Mouse (Mus musculus): Measurements from ENCODE around the gene 6330409D20Rik. TPM values are rescaled to one million over a fixed set of nuclear protein-coding genes. Genes with fewer than 3 reads are reported as not detected.

The 6330409D20Rik gene
- polyA plus RNA-seq, 1 experiment from 2014 or later = 3.9 TPM

- Histone ChIP-seq H3K4me2 (replicated peaks) (peak overlapping the region; percentile 52), H3K27ac (peak overlapping the region; percentile 81; the same call in 1 of the 2 replicates), H3K9me3 (no peaks in the 10 kb centered on the region), H3K4me1 (replicated peaks) (peaks cover 31% of the 10 kb centered on the region), H3K27me3 (no peaks in the 10 kb centered on the region), H3K4me3 (replicated peaks) (peak overlapping the region; percentile 30), H3K9ac (replicated peaks) (peak overlapping the region; percentile 53; the same call in 1 of the 2 replicates), H3K36me3 (peaks cover 54% of the 10 kb centered on the region)
- no peak for ATAC-seq
- WGBS = 58% methylated on average over 10 of the region's 10 CpGs
These were observed 11.4 kb upstream of the 6330409D20Rik start for GRCm38 (mm10) chr2:32752181-32752580.

DNA sequence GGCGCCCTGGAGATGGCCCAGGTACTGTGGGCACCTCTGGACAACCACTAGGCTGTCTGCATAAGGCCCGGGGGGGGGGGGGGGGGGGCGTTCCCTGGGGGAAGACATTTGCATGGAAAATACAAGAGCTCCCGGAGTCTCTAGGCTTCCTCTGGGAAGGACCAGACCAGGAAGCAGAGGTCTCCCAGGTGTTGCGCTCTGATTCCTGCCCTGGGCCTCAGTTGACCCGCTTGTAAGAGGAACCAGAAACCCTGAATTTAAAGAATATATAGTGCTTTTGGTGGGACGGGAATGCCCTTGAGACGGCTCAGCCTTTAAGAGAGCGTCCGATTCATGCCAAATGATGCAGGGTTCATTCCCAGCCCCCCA, 10.8 kb upstream of the 6330409D20Rik start:
- ATAC-seq = no peak
- peaks cover 29% of the 10 kb centered on the region for H3K4me1 ChIP-seq (replicated peaks)
- peak overlapping the region; percentile 53 for H3K9ac ChIP-seq (replicated peaks)
- peaks cover 59% of the 10 kb centered on the region for H3K36me3 ChIP-seq
- H3K4me2 ChIP-seq (replicated peaks) = peak overlapping the region; percentile 52
- whole genome bisulfite sequencing = 27% methylated on average over 8 of the region's 10 CpGs
- H3K27me3 ChIP-seq = no peaks in the 10 kb centered on the region
- H3K9me3 ChIP-seq = no peaks in the 10 kb centered on the region
- peak overlapping the region; percentile 81 for H3K27ac ChIP-seq
- peak overlapping the region; percentile 30 for H3K4me3 ChIP-seq (replicated peaks)

DNA sequence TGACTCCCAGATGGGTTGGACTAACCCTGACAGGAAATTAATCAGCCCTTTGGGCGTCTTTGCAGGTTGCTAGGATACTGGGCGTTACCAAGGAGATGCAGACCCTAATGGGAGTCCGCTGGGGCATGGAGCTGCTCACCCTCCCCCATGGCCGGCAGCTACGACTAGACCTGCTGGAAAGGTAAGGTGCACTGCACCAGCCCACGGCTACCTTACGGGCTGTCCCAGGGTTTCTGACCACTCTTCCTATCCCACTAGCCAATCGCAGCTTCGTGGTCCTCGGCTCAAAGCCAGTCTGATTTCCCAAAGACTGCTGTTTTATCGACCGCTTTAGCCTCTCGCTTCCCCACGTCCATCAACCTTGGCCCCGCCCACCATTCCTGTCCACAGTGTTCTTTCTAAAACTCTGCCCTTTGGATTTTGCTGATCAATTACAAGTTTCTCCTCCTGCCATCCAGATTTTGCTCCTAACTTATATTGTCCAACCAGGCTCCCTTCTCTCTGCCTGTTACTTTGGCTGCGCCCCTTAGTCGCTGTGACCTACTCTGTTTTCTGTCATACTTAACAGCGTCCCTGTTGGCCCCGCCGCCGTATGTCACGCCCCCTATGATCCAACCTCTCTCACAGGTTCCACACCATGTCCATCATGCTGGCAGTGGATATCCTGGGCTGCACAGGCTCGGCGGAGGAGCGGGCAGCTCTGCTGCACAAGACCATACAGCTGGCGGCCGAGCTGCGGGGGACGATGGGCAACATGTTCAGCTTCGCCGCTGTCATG, 10.3 kb upstream of the 6330409D20Rik start:
- ATAC-seq = peak; percentile 88
- peak overlapping the region; percentile 81 for H3K27ac ChIP-seq

DNA sequence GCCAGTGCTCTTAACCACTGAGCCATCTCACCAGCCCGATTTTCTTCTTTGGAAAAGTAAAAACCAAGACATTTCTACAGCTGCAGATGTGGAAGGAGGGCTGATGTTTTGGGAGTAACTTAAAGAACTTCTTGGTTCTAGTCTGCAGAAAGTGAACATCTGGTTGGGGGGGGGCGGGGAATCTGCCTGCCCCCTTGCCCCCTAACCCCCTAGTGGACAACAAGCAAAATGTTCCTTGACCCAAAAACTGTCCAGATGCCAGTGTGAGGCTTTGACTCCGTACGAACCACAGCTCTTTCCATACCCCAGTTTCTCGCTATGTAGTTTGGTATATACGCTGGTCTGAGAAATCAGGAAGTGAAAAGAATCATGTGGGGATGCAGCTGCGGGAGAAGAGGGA, 9.4 kb upstream of the 6330409D20Rik start:
- 77% methylated on average over 7 of the region's 7 CpGs for WGBS
- Histone ChIP-seq H3K4me3 (replicated peaks) (no peak overlapping the region), H3K27me3 (no peaks in the 10 kb centered on the region), H3K27ac (peak overlapping the region; percentile 81; the same call in 1 of the 2 replicates), H3K9me3 (no peaks in the 10 kb centered on the region), H3K4me1 (replicated peaks) (peaks cover 28% of the 10 kb centered on the region), H3K36me3 (peaks cover 74% of the 10 kb centered on the region), H3K9ac (replicated peaks) (no peak overlapping the region), H3K4me2 (replicated peaks) (no peak overlapping the region; the same call in 1 of the 2 replicates)
- ATAC-seq = no peak

More for the DNA sequence above, 10.3 kb upstream of the 6330409D20Rik start:
- WGBS = 7% methylated on average over 31 of the region's 31 CpGs
- Histone ChIP-seq H3K4me2 (replicated peaks) (peak overlapping the region; percentile 52), H3K9me3 (no peaks in the 10 kb centered on the region), H3K9ac (replicated peaks) (peak overlapping the region; percentile 53), H3K4me1 (replicated peaks) (peaks cover 28% of the 10 kb centered on the region), H3K36me3 (peaks cover 65% of the 10 kb centered on the region), H3K27me3 (no peaks in the 10 kb centered on the region), H3K4me3 (replicated peaks) (peak overlapping the region; percentile 30)

- Histone ChIP-seq H3K4me1 (replicated peaks) (peaks cover 35% of the 10 kb centered on the region), H3K27me3 (no peaks in the 10 kb centered on the region), H3K27ac (no peak overlapping the region), H3K4me2 (replicated peaks) (no peak overlapping the region), H3K9ac (replicated peaks) (no peak overlapping the region), H3K9me3 (no peaks in the 10 kb centered on the region), H3K4me3 (replicated peaks) (no peak overlapping the region), H3K36me3 (peaks cover 72% of the 10 kb centered on the region)
- 92% methylated on average over 16 of the region's 16 CpGs for WGBS
- no peak for ATAC-seq
These were observed 8.3 kb upstream of the 6330409D20Rik start for GRCm38 (mm10) chr2:32749082-32749481.

DNA sequence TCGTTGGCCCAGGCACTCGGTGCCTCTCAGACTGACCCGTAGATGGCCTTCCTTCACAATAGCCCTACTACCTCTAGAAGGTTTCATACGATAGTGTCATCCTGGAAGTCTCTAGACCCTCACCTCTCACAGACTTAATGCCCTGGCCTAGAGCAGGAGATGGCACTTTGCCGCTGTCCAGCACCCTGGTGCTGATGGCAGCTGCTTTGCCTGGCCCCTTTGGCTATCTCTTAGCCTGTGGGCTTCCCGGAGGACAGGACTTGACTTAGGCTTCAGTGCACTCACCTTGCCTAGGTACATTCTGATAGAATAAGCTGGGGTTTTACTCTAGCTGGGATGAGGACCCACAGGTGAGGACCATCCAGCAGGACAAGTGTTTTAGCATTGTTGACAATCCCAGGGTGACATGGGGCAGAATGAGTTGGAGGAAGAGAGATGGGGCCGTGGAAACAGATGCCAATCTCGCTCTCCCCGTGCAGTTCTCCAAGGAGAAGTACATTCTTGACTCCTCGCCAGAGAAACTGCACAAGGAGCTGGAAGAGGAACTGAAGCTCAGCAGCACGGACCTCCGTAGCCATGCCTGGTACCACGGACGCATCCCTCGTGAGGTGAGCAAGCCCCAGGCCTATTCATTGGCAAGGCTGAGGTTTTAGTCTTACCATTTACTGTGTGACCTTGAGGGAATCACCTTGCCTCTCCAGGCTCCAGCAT, 3.6 kb upstream of the 6330409D20Rik start:
- Histone ChIP-seq H3K4me2 (replicated peaks) (no peak overlapping the region), H3K9ac (replicated peaks) (peak overlapping the region; percentile 32; the same call in 1 of the 2 replicates), H3K27ac (no peak overlapping the region), H3K4me3 (replicated peaks) (no peak overlapping the region), H3K9me3 (no peaks in the 10 kb centered on the region), H3K4me1 (replicated peaks) (peaks cover 40% of the 10 kb centered on the region), H3K27me3 (peaks cover 4% of the 10 kb centered on the region; the same call in 1 of the 2 replicates), H3K36me3 (peaks cover 47% of the 10 kb centered on the region)
- WGBS = 82% methylated on average over 15 of the region's 15 CpGs
- ATAC-seq = no peak

GRCm38 (mm10) chr2:32742173-32742531, 1.3 kb upstream of the 6330409D20Rik start:
- peaks cover 4% of the 10 kb centered on the region; the same call in 1 of the 2 replicates for H3K27me3 ChIP-seq
- H3K4me2 ChIP-seq (replicated peaks) = peak overlapping the region; percentile 84
- peaks cover 44% of the 10 kb centered on the region for H3K4me1 ChIP-seq (replicated peaks)
- H3K36me3 ChIP-seq = peaks cover 28% of the 10 kb centered on the region
- H3K27ac ChIP-seq = peak overlapping the region; percentile 88
- peak overlapping the region; percentile 87 for H3K9ac ChIP-seq (replicated peaks)
- ATAC-seq = peak; percentile 94
- H3K9me3 ChIP-seq = no peaks in the 10 kb centered on the region
- H3K4me3 ChIP-seq (replicated peaks) = peak overlapping the region; percentile 75
- WGBS = 1% methylated on average over 12 of the region's 18 CpGs

GRCm38 (mm10) chr2:32741273-32742172, 707 bp upstream of the 6330409D20Rik start:
- H3K4me2 ChIP-seq (replicated peaks) = peak overlapping the region; percentile 84
- H3K9me3 ChIP-seq = no peaks in the 10 kb centered on the region
- peak overlapping the region; percentile 87 for H3K9ac ChIP-seq (replicated peaks)
- H3K4me3 ChIP-seq (replicated peaks) = peak overlapping the region; percentile 75
- WGBS = 2% methylated on average over 51 of the region's 58 CpGs
- H3K27ac ChIP-seq = peak overlapping the region; percentile 88
- peak; percentile 56 for ATAC-seq
- peaks cover 21% of the 10 kb centered on the region for H3K36me3 ChIP-seq
- H3K4me1 ChIP-seq (replicated peaks) = peaks cover 44% of the 10 kb centered on the region
- H3K27me3 ChIP-seq = peaks cover 4% of the 10 kb centered on the region; the same call in 1 of the 2 replicates

DNA sequence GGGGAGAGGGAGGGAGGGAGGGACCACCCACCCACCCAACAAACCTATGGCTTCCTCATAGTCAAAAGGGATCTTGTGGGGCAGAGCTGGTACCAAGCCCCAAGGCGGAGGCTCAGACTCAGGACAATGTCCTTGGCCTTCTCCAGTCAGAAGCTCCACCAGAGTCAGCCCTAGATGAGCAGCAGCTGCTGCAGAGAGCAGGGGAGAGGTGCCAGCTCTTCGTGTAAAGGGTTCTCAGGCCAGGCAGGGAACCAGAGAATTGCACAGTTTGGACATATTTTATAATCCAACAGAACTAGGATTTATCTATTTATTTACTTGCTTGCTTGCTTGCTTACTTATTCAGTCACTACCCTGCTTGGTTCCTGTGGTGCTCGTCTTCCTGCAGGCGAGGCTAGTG, 1.5 kb downstream of the 6330409D20Rik start:
- Histone ChIP-seq H3K36me3 (no peaks in the 10 kb centered on the region), H3K27me3 (peaks cover 4% of the 10 kb centered on the region; the same call in 1 of the 2 replicates), H3K9ac (replicated peaks) (0 out of 2 replicates have a peak overlapping the region, but pooled peaks have one; percentile 21), H3K9me3 (no peaks in the 10 kb centered on the region), H3K4me2 (replicated peaks) (no peak overlapping the region), H3K4me3 (replicated peaks) (no peak overlapping the region), H3K4me1 (replicated peaks) (peaks cover 39% of the 10 kb centered on the region), H3K27ac (no peak overlapping the region)
- no peak for ATAC-seq
- WGBS = 71% methylated on average over 4 of the region's 4 CpGs

DNA sequence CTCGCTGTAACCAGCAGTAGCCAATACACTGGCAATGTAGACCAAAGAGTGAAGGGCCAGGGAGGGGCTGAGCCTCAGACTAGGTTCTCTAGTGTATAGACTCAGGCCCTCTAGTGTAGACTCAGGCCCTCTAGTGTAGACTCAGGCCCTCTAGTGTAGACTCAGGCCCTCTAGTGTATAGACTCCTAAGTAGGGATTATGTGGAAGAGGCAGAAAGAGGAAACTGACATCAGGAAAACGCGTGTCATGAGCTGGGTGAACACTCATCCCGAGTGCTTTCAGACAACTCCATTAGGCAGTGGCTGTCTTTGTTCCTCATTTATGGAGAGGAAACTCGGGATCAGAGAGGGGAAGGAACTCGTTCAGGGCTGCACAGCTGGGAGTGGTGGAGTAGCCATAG, 3.8 kb downstream of the 6330409D20Rik start:
- WGBS = 53% methylated on average over 6 of the region's 6 CpGs
- Histone ChIP-seq H3K4me2 (replicated peaks) (no peak overlapping the region), H3K4me1 (replicated peaks) (peaks cover 18% of the 10 kb centered on the region), H3K36me3 (no peaks in the 10 kb centered on the region), H3K27ac (no peak overlapping the region), H3K9me3 (no peaks in the 10 kb centered on the region), H3K9ac (replicated peaks) (no peak overlapping the region), H3K27me3 (peaks cover 4% of the 10 kb centered on the region; the same call in 1 of the 2 replicates), H3K4me3 (replicated peaks) (no peak overlapping the region)
- no peak for ATAC-seq

DNA sequence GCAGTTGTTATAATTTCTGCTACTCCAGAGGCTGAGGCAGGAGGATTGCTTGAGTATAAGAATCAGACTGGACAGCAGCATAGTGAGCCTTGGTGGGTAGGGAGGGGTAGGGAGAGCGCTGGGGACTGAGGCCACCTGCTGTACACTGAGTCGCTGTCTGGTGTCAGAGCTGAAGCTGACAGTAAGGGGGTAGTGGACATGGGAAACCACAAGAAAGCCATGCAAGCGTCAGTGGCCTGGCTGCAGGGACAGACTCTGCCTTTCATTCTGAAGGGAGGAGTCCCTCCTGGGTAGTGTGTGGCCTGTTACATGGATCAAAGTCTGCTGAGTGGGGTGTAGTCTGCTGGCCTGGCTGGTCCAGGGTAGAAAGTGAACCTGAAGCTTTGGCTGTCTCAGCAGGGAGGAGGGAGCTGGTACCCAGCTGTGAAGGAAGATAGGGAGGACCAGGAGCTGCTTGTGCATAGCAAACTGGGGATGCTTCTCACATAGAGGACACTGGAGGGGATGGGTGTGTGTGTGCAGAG, 4.4 kb downstream of the 6330409D20Rik start:
- 22% methylated on average over 3 of the region's 3 CpGs for WGBS

More for the DNA sequence above, 4.4 kb downstream of the 6330409D20Rik start:
- Histone ChIP-seq H3K36me3 (no peaks in the 10 kb centered on the region), H3K4me1 (replicated peaks) (peaks cover 18% of the 10 kb centered on the region; the same call in 1 of the 2 replicates), H3K4me2 (replicated peaks) (no peak overlapping the region), H3K9me3 (no peaks in the 10 kb centered on the region), H3K27me3 (peaks cover 4% of the 10 kb centered on the region; the same call in 1 of the 2 replicates), H3K27ac (no peak overlapping the region), H3K9ac (replicated peaks) (no peak overlapping the region), H3K4me3 (replicated peaks) (no peak overlapping the region)
- ATAC-seq = no peak
